Mouse (Mus musculus) c-Kit-positive CD71-positive TER-119-positive erythroid progenitor cells, embryonic 14.5 days (primary cell): Measurements from ENCODE around the gene Rhbdd3.
"Not testable (repeated sequence)": the region's sequence is repeated elsewhere in the genome, so short reads cannot be mapped to it uniquely, and the experiment has no call there.

Experiments used
- DNase-seq: peaks from one replicate; pipeline ENCODE4 v3.0.0-alpha.2; 2013; ENCODE audit warnings: low spot score

Rhbdd3 gene

DNA sequence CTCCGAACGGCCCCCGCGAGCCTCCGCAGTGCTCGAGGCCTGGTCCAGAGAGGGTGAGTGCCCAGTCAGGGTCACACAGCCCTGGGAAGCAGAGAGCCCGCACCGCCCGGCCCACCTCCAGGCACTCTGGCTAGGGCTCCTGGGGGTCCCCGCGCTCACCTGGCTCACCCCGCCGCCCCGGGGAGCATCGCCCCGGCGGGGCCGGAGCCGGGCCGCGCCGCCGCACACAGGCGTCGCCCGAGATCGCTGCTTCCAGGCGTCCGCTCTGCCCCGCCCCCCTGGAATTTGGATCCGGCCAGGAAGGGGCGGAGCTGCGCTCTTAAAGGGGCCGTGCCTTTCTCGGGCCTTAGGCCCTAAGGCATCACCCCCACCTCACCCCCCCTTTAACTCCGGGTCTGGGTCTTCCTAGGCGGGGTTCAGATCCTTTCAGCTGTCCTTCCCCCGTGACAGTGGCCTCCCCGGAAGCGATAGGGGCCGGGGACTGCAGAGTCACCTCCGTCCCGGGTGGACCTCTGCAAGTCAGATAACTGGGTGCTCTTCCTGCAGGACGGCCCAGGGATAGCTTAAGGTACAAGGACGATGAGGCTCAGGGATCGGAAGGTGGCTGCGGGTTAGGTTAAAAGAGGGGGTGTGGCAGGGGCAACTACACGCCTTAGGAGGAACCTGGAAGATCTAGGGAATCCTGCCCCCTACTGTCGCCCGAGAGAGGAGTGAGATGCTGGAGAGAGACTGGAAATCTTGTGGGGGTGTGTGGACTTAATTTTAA lies 33.5 kb upstream of the Rhbdd3 start, which contains the start of gene Gas2l1:
TSS of gene Gas2l1 (minus strand) at position 272 of the 766 bp plus-strand sequence.
- DNase-seq = peak; percentile 77

DNA sequence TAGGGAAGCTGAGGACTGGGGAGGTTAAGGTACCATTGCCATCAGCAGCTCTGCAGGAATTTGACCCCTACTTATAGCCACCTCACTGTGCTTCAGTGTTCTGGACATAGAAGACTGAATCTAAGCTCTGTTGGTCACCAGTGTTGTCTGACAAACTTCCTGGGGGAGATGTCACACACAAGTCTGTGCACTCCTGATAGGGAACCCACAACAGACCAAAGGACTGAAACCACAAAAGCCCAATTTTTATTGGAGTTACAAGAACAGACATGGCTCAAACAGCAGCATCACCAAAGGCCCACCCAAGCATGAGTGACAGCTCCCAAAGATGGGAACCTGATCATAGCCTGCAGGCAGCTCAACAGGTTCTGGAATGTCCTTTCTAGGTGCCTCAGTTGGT lies 31.7 kb upstream of the Rhbdd3 start:
- no peak for DNase-seq

DNA sequence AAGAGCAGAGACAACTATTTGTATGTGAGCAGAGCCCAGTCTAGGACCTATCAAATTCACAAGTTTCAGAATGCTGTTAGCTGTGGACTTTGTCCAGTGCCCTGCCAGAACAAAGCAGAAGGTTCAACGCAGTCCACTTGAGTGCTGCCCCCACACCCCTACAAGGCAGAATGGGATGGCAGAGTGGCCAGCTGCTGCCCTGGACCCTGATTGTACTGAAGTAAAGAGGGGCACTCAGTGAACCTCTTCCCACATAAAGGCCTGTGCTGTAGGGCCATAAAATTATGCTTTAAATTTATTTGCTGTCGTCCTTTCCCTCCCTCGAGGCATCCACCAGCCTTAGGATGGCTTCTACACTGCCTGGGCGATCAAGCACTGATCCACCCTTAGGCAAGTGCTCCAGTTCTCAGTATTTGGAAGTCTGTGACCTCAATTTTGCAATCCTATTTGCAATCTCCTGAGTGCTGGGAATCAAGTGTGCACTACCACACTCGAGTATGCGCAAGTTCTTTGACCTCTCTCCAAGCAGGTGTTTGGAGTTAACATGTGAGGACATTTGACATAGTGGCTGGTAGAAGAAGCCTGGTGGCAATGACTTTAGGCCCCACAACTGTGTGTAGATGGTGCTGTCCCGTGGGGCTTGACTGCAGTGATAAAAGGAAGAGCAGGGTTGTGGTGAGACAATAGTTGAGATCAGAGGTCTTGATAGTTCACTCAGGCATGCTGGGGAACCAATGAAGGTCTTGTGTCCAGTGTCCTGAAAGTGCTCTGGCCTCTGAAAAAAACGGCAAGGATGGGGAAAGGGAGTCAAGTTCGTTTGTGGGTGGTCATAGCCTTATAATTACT lies 30.4 kb upstream of the Rhbdd3 start:
- DNase-seq = no peak

- no peak for DNase-seq
These were observed 23.8 kb upstream of the Rhbdd3 start for GRCm38 (mm10) chr11:5074882-5075281.

GRCm38 (mm10) chr11:5075760-5076159 lies 23.0 kb upstream of the Rhbdd3 start:
- no peak for DNase-seq

DNA sequence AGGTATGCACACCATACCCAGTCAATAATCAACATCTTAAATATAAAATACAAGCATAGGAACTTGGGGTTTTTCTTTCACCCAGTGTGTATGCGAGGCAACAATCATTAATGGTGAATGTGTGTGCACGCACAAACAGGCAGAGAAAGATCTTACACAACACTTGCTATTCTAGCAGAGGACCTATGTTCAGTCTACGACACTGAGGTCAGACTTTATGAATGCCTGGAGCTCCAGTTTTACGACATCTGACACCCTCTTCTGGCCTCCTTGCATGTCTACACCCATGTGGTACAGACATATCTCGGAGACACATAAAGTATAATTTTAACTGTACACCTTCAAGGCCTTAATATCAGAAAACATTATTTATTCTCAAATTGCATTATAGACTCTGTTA lies 21.9 kb upstream of the Rhbdd3 start:
- not testable (repeated sequence) for DNase-seq

GRCm38 (mm10) chr11:5089147-5089546 lies 9.6 kb upstream of the Rhbdd3 start:
- no peak for DNase-seq

- no peak for DNase-seq
These were observed 7.0 kb upstream of the Rhbdd3 start for GRCm38 (mm10) chr11:5091706-5092105.

- DNase-seq = no peak
These were observed 2.8 kb upstream of the Rhbdd3 start for GRCm38 (mm10) chr11:5095877-5096276.

- no peak for DNase-seq
These were observed 2.2 kb upstream of the Rhbdd3 start for GRCm38 (mm10) chr11:5096480-5097020.

GRCm38 (mm10) chr11:5098035-5098735 lies 541 bp upstream of the Rhbdd3 start:
- peak; percentile 67 for DNase-seq

DNA sequence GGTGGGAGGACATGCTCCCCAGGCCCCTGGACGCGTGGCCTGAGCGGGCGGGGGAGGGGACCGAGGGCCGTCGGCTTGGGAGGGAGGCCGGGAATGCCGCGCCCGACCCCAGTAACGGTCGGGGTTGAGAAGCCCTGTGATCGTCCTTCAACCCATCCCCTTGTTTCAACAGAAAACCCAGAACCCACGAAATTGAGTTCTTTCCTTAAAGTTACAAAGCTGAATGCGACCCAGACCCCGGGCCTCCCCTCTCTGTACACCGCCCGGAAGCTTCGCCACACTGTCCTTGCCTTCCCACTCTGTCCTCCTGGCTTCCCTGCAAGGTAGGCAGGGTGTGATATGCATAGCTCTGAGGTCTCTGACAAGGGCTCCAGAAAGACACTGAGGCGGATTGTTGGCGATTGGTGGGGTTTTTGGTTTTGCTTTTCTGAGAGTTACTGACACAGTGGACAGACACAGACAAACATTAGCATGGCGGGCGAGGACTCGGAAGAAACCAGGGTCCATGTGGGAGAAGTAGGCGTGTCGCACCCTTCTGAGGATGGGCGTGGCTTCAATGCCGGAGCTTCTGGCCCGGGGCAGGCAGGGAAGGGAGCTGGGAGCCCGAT lies 954 bp downstream of the Rhbdd3 start:
- peak; percentile 83 for DNase-seq

GRCm38 (mm10) chr11:5100283-5100682 lies 1.6 kb downstream of the Rhbdd3 start:
- DNase-seq = no peak

GRCm38 (mm10) chr11:5100801-5101200 lies 2.1 kb downstream of the Rhbdd3 start:
- no peak for DNase-seq

- no peak for DNase-seq
These were observed 2.9 kb downstream of the Rhbdd3 start for GRCm38 (mm10) chr11:5101641-5102040.

- DNase-seq = no peak
These were observed 3.7 kb downstream of the Rhbdd3 start for GRCm38 (mm10) chr11:5102384-5102783.

DNA sequence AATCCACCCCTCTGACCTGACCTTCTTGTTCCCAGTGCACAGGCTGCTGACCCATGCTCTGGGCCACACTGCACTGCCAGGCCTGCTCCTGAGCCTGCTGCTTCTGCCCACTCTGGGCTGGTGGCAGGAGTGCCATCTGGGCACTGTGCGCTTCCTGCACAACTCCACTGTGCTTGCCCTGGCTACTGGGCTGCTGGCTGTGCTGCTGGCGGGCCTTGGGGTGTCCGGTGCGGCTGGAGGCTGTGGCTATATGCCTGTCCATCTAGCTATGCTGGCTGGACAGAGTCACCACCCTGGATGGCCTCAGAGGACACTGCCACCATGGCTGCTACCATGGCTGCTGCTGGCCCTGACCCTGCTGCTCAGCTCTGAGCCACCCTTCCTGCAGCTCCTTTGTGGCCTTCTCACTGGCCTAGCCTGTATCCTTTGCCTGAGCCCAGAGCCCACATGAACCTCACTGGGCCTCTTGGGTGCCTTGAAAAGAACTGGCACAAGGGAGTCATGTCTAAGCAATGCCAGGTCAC lies 5.3 kb downstream of the Rhbdd3 start:
- DNase-seq = no peak

DNA sequence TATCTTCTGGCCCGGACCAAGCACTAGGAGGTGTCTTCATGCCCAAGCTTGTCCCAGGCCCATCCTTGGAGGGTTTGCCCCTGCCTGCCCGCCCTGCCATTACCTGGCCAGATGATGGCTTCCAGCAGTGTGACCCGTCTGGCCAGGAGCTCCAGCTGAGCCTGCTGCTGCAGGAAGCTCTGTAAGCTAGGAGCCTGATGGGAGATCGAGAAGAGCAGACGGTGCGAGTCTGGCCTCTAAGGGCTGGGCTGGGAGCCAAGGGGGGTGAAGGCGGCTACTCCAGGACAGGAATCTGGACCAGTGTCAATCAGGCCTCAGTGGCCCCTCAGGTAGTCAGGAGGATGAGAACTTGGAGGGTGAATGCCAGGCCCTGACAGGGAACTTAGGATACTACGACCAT lies 10.7 kb downstream of the Rhbdd3 start:
- no peak for DNase-seq

DNA sequence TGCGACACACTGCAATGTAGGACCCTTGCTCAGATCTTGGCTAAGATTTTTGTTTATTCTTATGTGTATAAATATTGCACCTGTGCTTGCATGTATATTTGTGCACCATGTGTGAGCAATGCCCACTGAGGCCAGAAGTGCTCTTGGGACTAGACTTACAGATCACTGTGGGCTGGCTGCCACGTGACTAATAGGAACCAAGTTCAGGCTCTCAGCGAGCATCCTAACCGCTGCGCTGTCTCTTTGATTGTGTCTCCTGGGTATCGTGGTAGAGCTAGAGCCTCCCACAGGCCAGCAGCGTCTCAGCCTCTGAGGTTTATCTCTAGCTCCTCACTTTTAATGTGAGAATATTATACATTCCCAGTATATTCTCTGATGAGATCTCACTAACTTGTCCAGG lies 14.9 kb downstream of the Rhbdd3 start:
- DNase-seq = no peak

DNA sequence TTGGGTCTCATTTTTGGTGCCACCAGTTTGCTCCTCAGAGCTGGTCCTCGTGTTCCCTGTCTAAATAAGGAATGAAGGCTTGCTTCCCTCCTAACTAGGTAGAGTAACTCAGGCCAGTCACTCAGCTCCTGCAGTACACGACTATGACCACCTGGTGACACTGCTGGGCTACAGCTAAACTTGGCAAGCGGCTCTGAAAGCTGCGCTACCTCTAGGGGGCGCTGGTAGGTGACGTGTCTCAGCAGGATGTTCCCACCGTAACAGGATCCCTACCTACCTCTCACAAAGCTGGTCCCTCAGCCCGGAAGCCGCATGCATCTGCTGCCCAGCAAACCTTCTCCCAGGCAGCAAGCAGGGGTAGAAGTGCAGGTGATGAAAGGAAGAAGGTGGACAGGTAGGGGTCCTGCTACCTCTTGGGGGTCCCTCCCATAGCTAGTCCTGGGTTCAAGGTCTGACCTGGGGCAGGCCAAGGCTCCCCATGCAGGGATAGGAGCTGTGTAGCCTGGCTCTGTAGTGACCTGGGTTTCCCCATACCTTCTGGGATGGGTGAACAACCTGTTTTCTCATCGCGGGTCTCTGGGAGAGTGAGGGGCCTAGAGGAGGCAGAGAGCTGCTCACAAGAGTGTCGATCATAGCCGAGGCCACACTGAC lies 16.3 kb downstream of the Rhbdd3 start:
- peak; percentile 87 for DNase-seq

DNA sequence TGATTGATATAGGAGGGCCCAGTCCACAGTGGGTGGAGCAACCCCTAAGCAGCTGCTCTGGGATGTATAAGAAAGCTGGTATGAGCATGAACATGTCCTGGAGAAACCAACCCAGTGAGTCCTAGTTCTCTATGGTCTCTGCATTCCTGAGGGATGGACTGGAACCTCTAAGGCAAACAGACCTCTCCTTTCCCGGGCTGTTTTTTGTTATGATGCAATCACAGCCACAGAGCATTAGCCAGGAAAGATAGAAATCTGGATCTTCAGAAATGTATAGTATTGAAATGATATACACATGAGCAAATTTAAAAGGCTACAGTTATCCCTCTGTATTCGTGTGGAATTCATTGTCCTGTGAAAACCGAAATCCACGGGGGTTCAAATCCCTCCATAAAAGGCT lies 27.0 kb downstream of the Rhbdd3 start:
- DNase-seq = no peak
